Mouse (Mus musculus) cortical plate, adult 2 months (tissue): ENCODE measurements around the gene Mesp2.

ENCODE experiments used
- CTCF ChIP-seq: fragments of 200-500 bp; IDR thresholded peaks from 2 replicates; pipeline ENCODE4 v1.5.1; 2011; ENCODE audit warnings: mild to moderate bottlenecking, control low read depth, low read length; ENCODE audit not compliant: insufficient read depth; ENCODE audit errors: extremely low read depth
- POLR2A ChIP-seq: fragments of 200-500 bp; IDR thresholded peaks from 2 replicates; pipeline ENCODE4 v1.6.1; 2011; ENCODE audit warnings: mild to moderate bottlenecking, low read length, control low read depth; ENCODE audit not compliant: insufficient read depth; ENCODE audit errors: extremely low read depth

DNA sequence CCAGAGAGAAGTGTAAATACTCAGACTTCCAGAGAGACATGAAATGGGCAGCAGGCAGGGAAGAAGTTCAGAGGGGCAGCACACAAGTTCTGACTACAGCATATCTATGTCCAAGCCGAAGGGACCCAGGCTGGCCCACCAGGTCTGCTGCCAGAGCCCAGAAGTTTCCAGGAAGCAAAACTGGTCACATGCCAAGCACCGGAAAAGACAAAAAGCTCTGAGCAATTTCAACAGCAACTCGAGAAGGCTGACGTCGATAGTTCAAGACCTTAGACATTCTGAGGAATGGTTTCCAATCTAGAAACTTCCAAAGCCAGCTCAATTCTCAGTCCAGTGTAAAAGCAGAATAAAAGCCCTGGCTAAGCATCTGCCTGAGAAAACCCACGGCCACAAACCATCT lies 21.1 kb downstream of the Mesp2 start:
- TF ChIP-seq CTCF = no peak
- no peak for TF ChIP-seq POLR2A
